Mouse (Mus musculus) embryo, embryonic 11.5 days (tissue): Measurements from ENCODE around the gene Cmtm5.
"Not testable (repeated sequence)": the region's sequence is repeated elsewhere in the genome, so short reads cannot be mapped to it uniquely, and the experiment has no call there.

Experiments
- DNase-seq: peaks from one replicate; pipeline ENCODE4 v3.0.0-alpha.2; 2012; ENCODE audit warnings: low read depth, low spot score

Gene Cmtm5

GRCm38 (mm10) chr14:54959197-54959596 is 23.1 kb downstream of the Cmtm5 start:
- DNase-seq: no peak

GRCm38 (mm10) chr14:54959853-54960613 is 24.0 kb downstream of the Cmtm5 start:
- DNase-seq: not testable (repeated sequence)

GRCm38 (mm10) chr14:54960769-54961168 is 24.7 kb downstream of the Cmtm5 start:
- DNase-seq: no peak

DNA sequence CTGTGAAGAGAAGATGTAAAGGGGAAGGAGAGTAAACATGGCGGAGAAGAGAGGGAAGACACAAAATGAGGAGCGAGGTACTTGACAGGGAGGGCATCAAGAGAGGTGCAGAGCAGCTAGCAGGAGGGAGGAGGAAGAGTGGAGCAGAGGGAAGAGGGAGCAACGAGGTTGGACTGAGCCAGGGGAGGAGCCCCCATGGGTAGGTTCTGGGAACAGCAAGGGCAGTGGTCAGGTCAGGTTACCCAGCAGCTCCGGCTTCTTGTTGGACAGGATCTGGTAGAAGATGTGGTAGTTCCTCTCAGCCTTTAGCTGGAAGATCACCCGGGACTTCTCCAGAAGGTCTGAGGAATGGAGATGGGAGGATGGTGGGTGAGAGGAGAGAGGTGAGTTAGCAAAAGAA is 25.4 kb downstream of the Cmtm5 start:
- DNase-seq: no peak

DNA sequence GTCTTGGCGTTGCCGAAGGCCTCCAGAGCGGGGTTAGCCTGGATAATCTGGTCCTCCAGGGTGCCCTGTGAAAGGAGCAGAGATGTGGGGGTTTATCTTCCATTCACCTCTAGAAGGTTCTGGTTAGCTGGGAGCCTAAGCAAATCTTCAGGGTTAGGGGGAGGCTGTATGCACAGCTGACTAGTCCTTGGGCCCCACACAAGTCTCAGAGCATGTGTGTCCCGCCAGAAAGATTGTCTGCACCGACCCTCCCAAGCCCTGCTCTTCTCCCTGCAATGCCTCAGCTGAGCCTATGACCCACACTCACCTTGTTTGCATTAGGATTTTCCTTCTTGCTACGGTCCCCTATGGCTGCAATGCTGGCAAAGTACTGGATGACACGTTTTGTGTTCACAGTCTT is 26.7 kb downstream of the Cmtm5 start:
- no peak for DNase-seq

DNA sequence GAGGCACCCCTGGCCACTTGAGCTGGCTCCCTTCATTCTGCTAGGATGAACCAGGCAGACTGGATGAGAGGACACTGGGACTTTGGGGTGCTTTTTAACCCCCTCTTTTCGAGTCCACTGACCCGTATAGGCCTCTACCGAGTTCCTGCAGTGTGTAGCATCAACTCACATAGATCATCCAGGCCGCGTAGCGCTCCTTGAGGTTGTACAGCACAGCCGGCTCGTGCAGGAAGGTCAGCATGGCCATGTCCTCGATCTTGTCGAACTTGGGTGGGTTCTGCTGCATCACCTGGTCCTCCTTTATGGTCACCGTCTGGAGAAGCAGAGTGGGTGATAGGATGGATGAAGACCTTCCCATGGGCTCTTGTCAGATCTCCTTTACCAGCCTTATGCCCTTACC is 27.7 kb downstream of the Cmtm5 start:
- DNase-seq: no peak

GRCm38 (mm10) chr14:54965044-54965443 is 29.0 kb downstream of the Cmtm5 start:
- DNase-seq: no peak

DNA sequence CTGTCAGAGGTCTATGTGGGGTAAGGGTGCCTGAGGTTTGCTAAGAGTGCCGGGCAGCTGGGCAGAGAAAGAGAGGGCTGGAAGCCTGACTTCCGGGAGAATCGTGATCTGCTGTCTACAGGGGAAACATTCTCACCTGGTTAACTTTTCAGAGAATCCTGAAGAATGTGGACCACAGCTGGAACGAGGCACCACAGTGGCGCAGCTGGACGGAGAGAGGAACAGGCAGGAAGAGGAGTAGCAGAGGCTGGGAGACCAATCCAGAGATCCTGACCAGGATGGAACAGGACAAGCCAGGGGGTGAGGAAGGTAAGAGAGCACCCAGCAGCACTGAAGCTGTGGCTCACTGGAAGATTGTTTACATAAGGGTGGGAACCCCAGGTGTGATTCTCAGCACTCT is 29.6 kb downstream of the Cmtm5 start:
- DNase-seq: no peak

- DNase-seq: no peak
Measured at GRCm38 (mm10) chr14:54966320-54966977, 30.4 kb downstream of the Cmtm5 start, which contains the start of gene Myh6. TSS of gene Myh6 (minus strand) at chr14:54966927.

GRCm38 (mm10) chr14:54967874-54968273 is 31.8 kb downstream of the Cmtm5 start:
- no peak for DNase-seq

- DNase-seq: no peak
Measured at GRCm38 (mm10) chr14:54968344-54968743, 32.3 kb downstream of the Cmtm5 start.

DNA sequence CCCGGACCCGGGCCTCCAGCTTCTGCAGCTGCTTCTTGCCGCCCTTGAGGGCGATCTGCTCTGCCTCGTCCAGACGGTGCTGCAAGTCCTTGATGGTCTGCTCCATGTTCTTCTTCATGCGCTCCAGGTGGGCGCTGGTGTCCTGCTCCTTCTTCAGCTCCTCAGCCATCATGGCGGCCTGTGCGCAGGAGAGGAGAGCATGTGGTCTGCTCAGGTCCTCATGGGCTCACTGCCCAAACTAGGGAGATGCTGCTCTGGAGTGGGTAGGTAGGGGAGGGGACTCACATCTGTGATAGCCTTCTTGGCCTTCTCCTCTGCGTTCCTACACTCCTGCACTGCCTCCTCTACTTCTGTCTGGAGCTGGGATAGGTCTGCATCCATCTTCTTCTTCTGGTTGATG is 36.7 kb downstream of the Cmtm5 start:
- not testable (repeated sequence) for DNase-seq

GRCm38 (mm10) chr14:54974068-54974791 is 38.2 kb downstream of the Cmtm5 start:
- no peak for DNase-seq

- DNase-seq: no peak
Measured at GRCm38 (mm10) chr14:54976633-54977032, 40.6 kb downstream of the Cmtm5 start, which contains the start of gene Gm17428. TSS of gene Gm17428 (plus strand) at chr14:54976933.

DNA sequence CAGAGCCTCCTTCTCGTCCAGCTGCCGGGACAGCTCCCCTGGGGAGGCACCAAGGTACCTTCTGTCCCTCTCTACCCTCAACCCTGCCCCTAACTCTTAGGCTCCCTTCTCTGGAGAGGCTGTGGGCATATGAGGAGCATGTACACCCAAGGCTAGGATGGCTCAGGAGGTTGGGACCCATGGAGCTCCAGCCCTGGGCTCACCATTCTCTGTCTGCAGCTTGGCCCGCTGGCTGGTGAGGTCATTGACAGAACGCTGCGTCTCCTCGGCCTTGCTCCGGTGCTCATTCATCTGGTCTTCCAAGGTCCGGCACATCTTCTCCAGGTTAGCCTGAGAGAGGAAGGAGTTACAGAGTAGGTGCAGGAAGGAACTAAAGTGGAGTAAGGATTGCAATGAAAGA is 42.6 kb downstream of the Cmtm5 start:
- no peak for DNase-seq

DNA sequence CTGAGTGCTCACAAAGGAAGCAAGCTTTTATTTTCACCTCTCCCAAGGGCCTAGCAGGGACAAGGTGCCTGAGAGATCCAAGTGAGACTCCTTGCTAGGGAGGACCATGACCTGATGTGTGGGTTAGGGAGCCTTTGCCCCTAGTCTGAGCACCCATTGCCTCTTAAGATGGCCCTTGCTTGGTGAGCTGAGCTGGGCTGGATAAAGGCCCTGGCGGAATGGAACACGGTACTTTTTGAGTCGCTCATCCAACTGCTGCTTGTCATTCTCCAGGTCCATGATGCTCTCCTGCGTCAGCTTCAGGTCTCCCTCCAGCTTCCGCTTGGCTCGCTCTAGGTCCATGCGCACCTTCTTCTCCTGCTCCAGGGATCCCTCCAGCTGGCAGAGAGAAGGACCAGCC is 45.9 kb downstream of the Cmtm5 start:
- DNase-seq: no peak

GRCm38 (mm10) chr14:54988350-54988874 is 52.4 kb downstream of the Cmtm5 start:
- not testable (repeated sequence) for DNase-seq
